Mouse (Mus musculus) adrenal gland, postnatal 0 days (tissue): ENCODE measurements around the gene A730061H03Rik. TPM values are rescaled to one million over a fixed set of nuclear protein-coding genes. Genes with fewer than 3 reads are reported as not detected.

ENCODE experiments used
- polyA plus RNA-seq: library from polyadenylated mRNA; unstranded; fragments of >200 nt; fragmentation: Nextera tagmentation; extraction: Ambion mirVana; gene quantifications from 2 replicates; pipeline ENCODE4 v1.2.1, GENCODE M21; 2015

A730061H03Rik gene
- 1.6 and 4.3 TPM in 2 replicates for polyA plus RNA-seq

DNA sequence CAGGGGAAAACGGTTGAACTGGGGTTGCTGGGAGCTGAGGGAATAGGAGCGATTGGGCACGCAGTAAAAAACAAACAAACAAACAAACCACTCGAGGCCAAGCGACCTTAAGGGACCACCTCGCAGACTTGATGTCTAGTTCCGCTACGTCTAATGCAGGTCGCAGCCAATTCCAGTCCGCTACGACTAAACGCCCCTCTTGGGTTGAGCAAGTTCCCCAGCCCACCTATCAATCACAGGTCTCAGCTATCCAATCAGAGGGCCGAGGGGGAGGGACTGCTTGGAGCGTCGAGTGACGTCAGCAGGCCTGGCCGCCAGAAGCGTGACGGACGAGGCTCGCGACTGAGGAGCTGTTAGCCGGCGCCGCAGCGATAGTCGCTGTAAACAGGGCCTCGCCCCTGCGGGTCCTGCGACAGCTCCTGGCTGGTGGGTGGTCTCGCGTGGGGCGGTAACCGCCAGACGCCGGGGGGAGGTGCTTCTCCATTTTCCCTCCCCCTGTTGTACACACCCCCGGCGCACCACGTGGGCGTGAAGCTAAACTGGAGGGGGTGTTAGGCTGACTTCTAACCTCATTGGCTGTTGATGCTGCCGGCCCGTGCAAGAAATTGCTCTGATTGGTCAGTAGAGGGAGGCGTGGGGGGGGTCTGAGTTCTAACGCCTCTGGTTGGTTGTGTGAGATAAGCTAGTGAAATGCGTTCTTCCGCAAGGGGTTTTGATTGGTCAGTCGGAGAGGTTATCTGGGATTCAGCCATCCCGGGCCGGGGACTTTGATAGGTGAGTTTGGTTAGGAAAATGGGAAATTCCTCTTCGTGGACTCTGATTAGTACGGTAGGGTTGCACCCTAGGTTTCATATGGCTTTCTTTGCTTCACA, at the start of gene A730061H03Rik:
Gene A730061H03Rik (minus strand): TSS at position 205 of the 872 bp plus-strand sequence.

DNA sequence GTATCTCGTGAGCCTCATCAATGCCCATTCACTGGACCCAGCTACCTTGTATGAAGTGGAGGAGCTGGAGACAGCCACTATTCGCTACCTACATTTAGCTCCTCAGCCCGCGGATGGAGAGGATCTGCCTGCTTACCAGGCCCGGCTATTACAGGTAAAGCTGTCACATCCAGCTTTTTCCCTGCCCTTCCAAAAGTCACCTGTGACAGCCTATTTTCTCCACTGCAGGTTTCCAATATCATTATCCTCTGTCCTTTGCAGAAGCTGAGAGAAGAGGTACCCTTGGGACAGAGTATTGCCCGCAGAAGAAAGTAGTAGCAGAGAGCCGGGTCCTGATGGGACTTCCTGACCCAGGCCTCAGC, 43.0 kb upstream of the A730061H03Rik start, which contains the start of gene Irf9:
Gene Irf9 (plus strand): TSS at position 301 of the 362 bp plus-strand sequence.

DNA sequence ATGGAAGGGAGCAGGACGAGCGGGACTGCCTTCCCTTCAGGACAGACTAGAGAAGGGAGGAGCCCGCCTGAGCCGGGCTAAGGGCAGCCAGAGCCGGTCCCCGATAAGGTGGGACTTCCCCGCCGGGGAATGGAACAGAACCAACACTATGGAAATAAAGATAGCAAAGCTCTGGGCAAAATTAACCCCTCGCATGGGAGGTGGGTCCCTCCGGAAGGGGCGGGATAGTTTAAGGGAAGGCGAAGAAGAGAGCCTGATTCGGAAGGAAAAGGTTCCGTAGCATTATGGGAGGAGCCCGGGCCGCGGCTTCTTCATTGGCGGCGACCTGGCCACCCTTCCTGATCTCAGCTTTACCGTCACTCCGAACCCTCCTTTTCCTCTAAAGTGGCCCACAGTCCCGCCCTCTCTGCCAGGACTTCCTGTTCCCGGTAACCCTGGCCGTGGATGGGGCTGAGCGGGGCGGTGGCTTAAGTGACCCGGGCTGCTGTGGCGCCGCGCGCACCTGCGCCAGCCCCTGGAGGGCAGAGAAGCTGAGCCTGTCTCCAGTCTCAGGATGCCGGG, 31.2 kb upstream of the A730061H03Rik start, which contains the start of gene Rnf31:
Gene Rnf31 (plus strand): TSS at position 378 of the 561 bp plus-strand sequence.

DNA sequence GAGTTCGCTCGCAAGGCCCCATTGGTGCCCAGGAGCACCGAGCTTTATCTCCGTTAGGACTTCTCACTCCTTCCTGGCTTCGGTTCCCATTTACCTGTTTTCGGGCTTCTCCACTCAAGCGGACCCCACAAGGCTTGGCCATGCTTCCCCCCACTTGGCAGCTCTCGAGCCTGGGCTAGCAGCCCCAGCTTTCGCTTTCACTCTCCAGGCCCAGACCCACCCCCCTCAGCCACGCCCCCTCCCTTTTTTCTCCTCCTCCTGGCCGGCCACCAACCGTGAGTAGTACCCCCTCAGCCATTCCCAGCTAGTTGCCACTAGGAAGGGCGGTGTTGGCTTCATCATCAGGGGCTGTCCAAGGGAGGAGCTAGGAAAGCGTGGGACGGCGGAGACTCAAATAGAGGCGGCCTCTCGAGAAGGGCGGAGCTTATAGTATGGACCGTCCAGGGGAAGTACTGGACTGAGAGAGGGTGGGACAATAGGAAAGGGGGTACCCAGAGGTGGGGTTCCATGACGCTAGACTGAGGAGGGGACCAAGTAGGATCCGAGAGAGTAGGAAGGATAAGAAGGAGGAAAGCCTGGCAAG, 30.6 kb upstream of the A730061H03Rik start, which contains the start of gene Psme2:
Gene Psme2 (minus strand): TSS at position 366 of the 583 bp plus-strand sequence.

DNA sequence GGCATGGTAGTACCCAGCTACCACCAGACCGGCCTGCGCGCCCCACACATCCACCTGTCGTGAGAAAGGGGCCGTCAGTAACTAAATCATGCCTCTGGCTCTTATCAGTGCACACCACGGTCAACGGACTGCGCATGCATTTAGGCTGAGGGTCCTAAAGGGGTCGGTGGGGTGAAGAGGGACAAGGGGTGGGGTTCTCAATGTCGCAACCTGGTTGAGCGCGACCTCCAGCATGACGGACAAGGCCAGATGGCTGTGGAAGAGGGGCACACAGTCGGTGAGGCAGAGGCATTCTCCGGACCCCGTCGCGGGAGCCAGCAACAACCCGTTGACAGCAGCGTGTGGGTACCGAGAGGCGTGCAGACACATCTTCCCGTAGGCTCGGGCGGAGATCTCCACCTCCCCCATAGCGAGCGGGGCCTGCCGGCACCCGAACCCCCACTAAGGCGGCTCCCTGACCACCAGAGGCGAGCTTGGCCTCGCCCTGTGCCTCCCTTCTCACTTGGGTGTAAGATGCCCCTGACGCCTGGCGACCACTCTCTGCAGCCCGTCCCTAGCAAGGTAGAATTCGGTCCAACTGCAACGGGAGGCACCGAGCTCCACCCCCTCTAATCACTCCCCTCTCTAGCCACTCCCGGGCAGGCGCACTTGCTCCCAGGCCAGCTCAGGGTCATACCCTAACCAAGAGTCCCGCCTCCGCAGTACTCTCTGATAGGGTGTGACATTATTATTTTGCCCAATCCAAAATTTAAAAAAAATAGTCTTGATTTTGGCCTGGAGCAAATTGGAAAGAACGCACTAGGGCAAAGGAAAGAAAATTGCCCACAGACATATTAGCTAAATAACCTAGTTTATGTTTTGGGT, 24.7 kb upstream of the A730061H03Rik start, which contains the start of gene Emc9:
Gene Emc9 (minus strand): TSS at position 601 of the 864 bp plus-strand sequence.

DNA sequence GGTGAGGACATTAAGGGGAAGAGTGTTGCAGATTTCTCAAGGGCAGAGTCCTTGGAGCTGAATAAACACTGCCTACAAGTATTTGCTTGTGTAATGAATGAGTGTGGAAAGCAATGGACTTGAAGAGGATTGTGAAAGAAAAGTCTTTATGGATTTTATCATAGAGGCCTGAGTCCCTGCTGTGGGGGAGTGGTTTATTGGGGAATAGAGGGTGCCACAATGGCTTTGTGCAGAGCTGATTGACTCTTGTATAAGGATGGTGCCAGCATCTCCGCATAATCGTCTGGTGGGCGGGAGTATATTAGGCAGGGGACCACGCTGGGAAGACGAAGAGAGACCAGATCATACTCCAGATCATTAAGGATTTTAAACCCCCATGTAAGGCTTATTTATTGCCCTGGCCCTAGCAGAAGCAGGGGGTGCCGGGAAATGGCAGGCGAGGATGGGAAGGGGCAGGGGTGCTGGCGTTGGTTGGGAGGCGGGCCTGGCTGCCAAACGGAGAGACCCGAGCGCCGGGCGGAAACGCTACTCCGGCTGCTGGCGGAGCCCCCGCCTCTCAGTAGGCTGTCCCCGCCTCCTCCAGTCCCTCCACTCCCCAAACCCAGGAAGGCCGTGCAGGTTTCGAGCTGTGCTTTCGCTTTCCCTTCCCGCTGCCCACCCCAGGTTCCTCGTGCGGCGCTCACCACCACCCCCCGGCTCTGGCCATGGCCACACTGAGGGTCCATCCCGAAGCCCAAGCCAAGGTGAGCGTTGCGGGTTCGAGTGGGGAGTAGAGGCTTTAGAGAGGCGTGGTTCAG, 17.9 kb upstream of the A730061H03Rik start, which contains the start of gene Psme1:
Gene Psme1 (plus strand): TSS at position 253 of the 797 bp plus-strand sequence.

DNA sequence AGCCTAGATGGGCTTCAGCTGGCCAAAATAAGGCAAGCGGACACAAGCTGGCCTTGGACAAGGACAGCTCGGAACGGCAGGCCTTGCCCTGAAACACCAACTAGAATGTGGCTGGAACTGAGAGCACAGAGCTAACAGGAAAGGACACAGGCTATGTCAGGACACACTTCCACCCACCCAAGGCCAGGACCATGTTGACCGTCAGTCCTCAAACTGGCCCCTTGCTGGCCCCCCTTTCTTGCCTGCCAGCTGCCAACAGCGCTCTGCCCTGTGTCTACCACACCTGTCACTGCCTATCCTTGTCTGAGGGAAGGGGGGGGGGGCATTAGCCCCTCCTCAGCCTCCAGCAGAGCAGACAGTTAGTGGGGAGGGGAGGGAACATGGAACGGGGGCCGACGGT, 15.1 kb upstream of the A730061H03Rik start, which contains the start of gene Fitm1:
Gene Fitm1 (plus strand): TSS at position 316 of the 400 bp plus-strand sequence.

DNA sequence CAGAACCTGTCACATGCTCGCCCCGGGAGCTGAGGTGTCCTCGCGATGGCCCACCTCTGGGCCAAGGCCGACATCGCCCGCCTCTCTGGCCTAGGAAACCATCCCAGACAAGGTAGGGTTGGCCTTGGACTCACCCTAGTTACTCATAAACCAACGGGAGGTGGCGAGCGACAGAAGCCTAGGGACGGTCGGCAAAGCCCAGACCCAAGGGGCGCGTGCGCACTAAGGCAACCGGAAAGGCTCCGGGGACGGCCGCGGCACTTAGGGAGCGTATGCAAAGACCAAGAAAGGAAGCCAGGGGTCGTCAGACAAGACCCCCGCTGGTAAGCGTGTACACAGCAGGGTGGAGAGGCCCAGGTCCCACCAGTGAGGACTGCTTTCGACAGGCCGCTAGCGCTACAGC, 406 bp downstream of the A730061H03Rik start, which contains the start of gene Dcaf11:
Gene Dcaf11 (plus strand): TSS at position 208 of the 403 bp plus-strand sequence.

DNA sequence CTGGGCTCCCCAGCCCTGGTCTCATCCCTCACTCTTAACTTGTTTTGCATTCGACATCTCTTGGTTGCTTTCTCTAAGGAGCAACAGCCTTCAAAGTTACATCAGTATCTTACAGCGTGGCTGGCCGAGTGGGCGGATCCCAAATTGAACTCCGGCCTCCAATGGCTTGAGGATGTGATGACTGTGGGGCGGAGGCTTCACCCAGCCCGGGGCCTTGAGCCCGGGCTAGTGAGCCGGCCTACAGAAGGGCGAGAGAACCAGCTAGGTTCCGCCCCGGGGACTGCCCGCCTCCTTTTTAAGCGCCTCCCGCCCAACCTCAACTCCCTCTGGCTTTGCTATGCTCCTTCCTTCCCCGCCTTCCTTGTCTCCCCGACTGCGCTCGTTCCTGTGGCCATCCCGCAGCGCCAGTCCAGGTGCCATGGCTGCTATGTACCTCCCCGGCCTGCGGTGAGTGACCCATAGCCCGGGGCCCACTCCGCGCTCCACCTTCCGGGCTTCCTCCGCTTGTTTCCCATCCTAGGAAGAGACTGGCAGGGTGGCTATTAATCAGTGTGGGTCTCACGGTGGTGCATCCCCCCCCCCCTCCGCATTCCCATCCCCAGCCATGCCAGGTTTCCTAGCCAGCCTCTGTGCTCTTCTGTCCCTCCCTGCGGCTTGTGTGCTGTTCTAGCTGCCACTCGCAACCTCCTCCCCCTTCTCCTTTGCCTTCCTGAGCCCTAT, 20.0 kb downstream of the A730061H03Rik start, which contains the start of gene Pck2:
Gene Pck2 (plus strand): TSS at position 200 of the 720 bp plus-strand sequence.

DNA sequence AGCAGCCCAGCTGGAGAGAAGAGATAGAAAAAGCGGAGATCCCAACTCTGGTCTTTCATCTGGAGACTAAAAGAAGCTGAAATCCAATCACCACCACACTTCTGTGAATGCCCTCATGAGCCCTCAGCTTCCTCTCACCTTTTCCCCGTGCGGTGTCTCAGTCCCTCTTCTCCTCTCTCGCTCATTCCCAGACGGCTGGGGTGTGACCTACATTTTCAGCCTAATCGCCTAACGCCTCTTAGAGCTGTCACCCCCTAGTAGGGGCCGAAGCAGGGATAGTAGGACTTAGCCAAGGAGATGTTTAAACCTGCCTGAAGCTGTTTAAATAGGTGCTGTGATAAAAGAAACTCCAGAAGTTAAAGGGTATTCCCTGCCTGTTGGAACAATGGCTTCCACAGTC, 35.4 kb downstream of the A730061H03Rik start, which contains the start of gene Nrl:
Gene Nrl (minus strand): TSS at position 197 of the 400 bp plus-strand sequence.

DNA sequence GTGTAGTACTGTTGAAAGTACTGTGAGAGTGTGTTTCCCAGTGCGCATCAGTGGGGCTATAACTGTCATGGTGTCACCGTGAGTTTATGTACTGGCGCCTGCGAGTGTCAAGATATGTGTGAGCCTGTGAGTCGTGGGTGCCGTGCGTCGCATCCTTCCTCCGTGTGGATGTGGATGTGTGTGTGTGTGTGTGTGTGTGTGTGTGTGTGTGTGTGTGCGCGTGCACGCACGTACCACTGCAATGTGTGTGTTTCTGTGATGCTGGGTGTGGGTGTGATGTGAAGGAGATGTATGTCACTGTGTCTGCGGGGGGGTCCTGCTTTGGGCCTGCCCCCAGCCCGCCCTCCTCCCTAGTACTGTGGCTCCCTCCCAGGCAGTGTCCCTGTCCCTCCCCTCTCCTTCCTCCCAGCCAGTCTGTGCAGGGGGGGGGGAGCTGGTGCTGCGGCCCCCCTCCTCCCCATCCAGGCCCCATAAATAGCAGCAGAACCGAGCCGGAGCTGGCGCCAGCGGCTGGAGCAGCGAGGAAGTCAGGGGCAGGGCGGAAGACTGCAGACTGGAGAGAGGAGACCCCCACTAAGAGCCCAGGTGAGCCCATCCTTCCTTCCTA, 50.0 kb downstream of the A730061H03Rik start, which contains the start of gene Cpne6:
Gene Cpne6 (plus strand): TSS at position 321 of the 607 bp plus-strand sequence.

Other genes starting within 250 kb of the A730061H03Rik start
- gene Dhrs4, start 81.6 kb downstream of the A730061H03Rik start, polyA plus RNA-seq: 61.9 and 83.5 TPM in 2 replicates
- gene Carmil3, start 69.8 kb downstream of the A730061H03Rik start, polyA plus RNA-seq: 3.2 and 4.5 TPM in 2 replicates
- 0.16 and 0.63 TPM in 2 replicates for gene Cpne6, start 50.0 kb downstream of the A730061H03Rik start, polyA plus RNA-seq
- gene Nrl, start 35.4 kb downstream of the A730061H03Rik start, polyA plus RNA-seq: 0.06 TPM in 1 of 2 replicates, not detected in the other
- 35.7 and 43.6 TPM in 2 replicates for gene Pck2, start 20.1 kb downstream of the A730061H03Rik start, polyA plus RNA-seq
- 50.2 and 81.0 TPM in 2 replicates for gene Dcaf11, start 400 bp downstream of the A730061H03Rik start, polyA plus RNA-seq
- 1.1 and 1.3 TPM in 2 replicates for gene Fitm1, start 15.2 kb upstream of the A730061H03Rik start, polyA plus RNA-seq
- 226 and 323 TPM in 2 replicates for gene Psme1, start 17.7 kb upstream of the A730061H03Rik start, polyA plus RNA-seq
- 55.0 and 57.8 TPM in 2 replicates for gene Emc9, start 24.9 kb upstream of the A730061H03Rik start, polyA plus RNA-seq
- 549 and 603 TPM in 2 replicates for gene Psme2, start 30.7 kb upstream of the A730061H03Rik start, polyA plus RNA-seq
- 9.6 and 12.4 TPM in 2 replicates for gene Rnf31, start 31.3 kb upstream of the A730061H03Rik start, polyA plus RNA-seq
- gene Irf9, start 43.2 kb upstream of the A730061H03Rik start, polyA plus RNA-seq: 20.9 and 26.1 TPM in 2 replicates
- 6.8 and 9.0 TPM in 2 replicates for gene Rec8, start 57.6 kb upstream of the A730061H03Rik start, polyA plus RNA-seq
- gene Ipo4, start 75.6 kb upstream of the A730061H03Rik start, polyA plus RNA-seq: 41.9 and 52.7 TPM in 2 replicates
- gene Gm49378, start 77.5 kb upstream of the A730061H03Rik start, polyA plus RNA-seq: 1.0 and 3.3 TPM in 2 replicates
- 65.2 and 103 TPM in 2 replicates for gene Tm9sf1, start 83.4 kb upstream of the A730061H03Rik start, polyA plus RNA-seq
- 0.77 and 0.95 TPM in 2 replicates for gene Tssk4, start 89.8 kb upstream of the A730061H03Rik start, polyA plus RNA-seq
- gene Mdp1, start 100.1 kb upstream of the A730061H03Rik start, polyA plus RNA-seq: 63.2 and 95.3 TPM in 2 replicates
- gene Gmpr2, start 111.5 kb upstream of the A730061H03Rik start, polyA plus RNA-seq: 30.6 and 43.5 TPM in 2 replicates
- gene Nedd8, start 111.7 kb upstream of the A730061H03Rik start, polyA plus RNA-seq: 635 and 779 TPM in 2 replicates
- 16.5 and 25.7 TPM in 2 replicates for gene Tinf2, start 121.4 kb upstream of the A730061H03Rik start, polyA plus RNA-seq
- gene Tgm1, start 153.5 kb upstream of the A730061H03Rik start, polyA plus RNA-seq: 0.47 and 1.2 TPM in 2 replicates
- gene Rabggta, start 161.9 kb upstream of the A730061H03Rik start, polyA plus RNA-seq: 15.1 and 23.2 TPM in 2 replicates
- 69.6 and 82.1 TPM in 2 replicates for gene Dhrs1, start 185.3 kb upstream of the A730061H03Rik start, polyA plus RNA-seq
- 14.2 and 22.9 TPM in 2 replicates for gene Nop9, start 185.3 kb upstream of the A730061H03Rik start, polyA plus RNA-seq
- 2.3 and 3.7 TPM in 2 replicates for gene Cideb, start 198.1 kb upstream of the A730061H03Rik start, polyA plus RNA-seq
- 0.11 and 0.75 TPM in 2 replicates for gene Ltb4r2, start 201.0 kb upstream of the A730061H03Rik start, polyA plus RNA-seq
- 1.4 and 1.9 TPM in 2 replicates for gene Ltb4r1, start 205.6 kb upstream of the A730061H03Rik start, polyA plus RNA-seq
- 3.7 and 4.4 TPM in 2 replicates for gene Adcy4, start 223.7 kb upstream of the A730061H03Rik start, polyA plus RNA-seq
- 9.4 and 11.5 TPM in 2 replicates for gene Ripk3, start 228.5 kb upstream of the A730061H03Rik start, polyA plus RNA-seq